Mouse (Mus musculus) brown adipose tissue, adult 24 weeks (tissue): Measurements from ENCODE around the gene Arhgef18. TPM values are rescaled to one million over a fixed set of nuclear protein-coding genes. Genes with fewer than 3 reads are reported as not detected.

Source experiments
- H3K27ac ChIP-seq: fragments of 200-500 bp; replicated peaks from 2 replicates; pipeline ENCODE4 v1.5.1; 2012; ENCODE audit warnings: low read depth, mild to moderate bottlenecking, low read length
- H3K4me1 ChIP-seq: fragments of 200-500 bp; 2 replicates; pipeline ENCODE4 v1.6.1; 2012; ENCODE audit warnings: low read length, mixed read lengths; ENCODE audit not compliant: control insufficient read depth, insufficient read depth, insufficient read length
- H3K4me3 ChIP-seq: fragments of 200-500 bp; 2 replicates; pipeline ENCODE4 v1.5.1; 2012; ENCODE audit warnings: low read depth, mild to moderate bottlenecking, low read length, moderate library complexity; ENCODE audit not compliant: insufficient read depth
- polyA plus RNA-seq: library from polyadenylated mRNA; stranded (reverse); fragments of >200 nt; gene quantifications from 2 replicates; pipeline ENCODE4 v1.2.4, GENCODE M21; 2012; ENCODE audit not compliant: missing spikeins, insufficient read depth, insufficient read length

The Arhgef18 gene
- polyA plus RNA-seq, 1 experiment = 9.0 TPM

DNA sequence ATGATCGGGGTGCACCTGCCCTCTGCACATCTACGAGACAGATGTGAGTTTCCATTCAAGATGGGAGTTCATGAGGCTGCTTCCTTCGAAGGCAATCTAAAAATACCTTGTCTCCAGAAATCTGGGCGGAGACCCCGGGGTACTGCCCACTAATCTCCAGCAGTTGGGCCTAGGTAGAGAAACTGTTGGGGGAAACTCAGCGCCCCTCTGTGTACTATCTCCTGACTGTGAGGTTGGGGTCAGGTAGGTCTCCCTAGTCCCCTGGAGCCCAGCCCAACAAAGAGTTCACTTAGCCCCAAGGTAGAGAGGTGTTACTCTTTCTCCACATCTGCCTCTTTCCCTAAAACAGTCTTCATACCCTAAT lies 101.0 kb downstream of the Arhgef18 start:
- H3K4me3 ChIP-seq = peak overlapping the region; percentile 100
- H3K4me1 ChIP-seq = peaks cover 4% of the 10 kb centered on the region; the same call in 1 of the 2 replicates
- H3K27ac ChIP-seq = peak overlapping the region; percentile 79

- no peak overlapping the region for H3K4me3 ChIP-seq
- no peak overlapping the region for H3K27ac ChIP-seq
- peaks cover 4% of the 10 kb centered on the region; the same call in 1 of the 2 replicates for H3K4me1 ChIP-seq
Measured at GRCm38 (mm10) chr8:3495578-3496427, 103.0 kb downstream of the Arhgef18 start.

GRCm38 (mm10) chr8:3496428-3496748 lies 103.6 kb downstream of the Arhgef18 start:
- H3K4me1 ChIP-seq = peaks cover 4% of the 10 kb centered on the region; the same call in 1 of the 2 replicates
- H3K4me3 ChIP-seq = no peak overlapping the region
- H3K27ac ChIP-seq = no peak overlapping the region

- H3K4me3 ChIP-seq = no peak overlapping the region
- no peak overlapping the region for H3K27ac ChIP-seq
- H3K4me1 ChIP-seq = peaks cover 4% of the 10 kb centered on the region; the same call in 1 of the 2 replicates
Measured at GRCm38 (mm10) chr8:3498583-3498982, 105.8 kb downstream of the Arhgef18 start.

- peak overlapping the region; percentile 91 for H3K4me3 ChIP-seq
- H3K4me1 ChIP-seq = no peaks in the 10 kb centered on the region; the same call in 1 of the 2 replicates
Measured at GRCm38 (mm10) chr8:3499751-3500150, 106.9 kb downstream of the Arhgef18 start.

GRCm38 (mm10) chr8:3500235-3501090 lies 107.7 kb downstream of the Arhgef18 start, which contains the start of gene Mcoln1:
TSS of gene Mcoln1 (plus strand) at chr8:3500457.
- peak within 1 kb of the TSS; percentile 91 for H3K4me3 ChIP-seq
- H3K4me1 ChIP-seq = no peaks in the 10 kb centered on the region; the same call in 1 of the 2 replicates
- peak within 1 kb of the TSS; percentile 96 for H3K27ac ChIP-seq

More at GRCm38 (mm10) chr8:3499751-3500150, 106.9 kb downstream of the Arhgef18 start:
- H3K27ac ChIP-seq = peak overlapping the region; percentile 96

GRCm38 (mm10) chr8:3502217-3502616 lies 109.4 kb downstream of the Arhgef18 start:
- Histone ChIP-seq H3K4me3 (no peak overlapping the region), H3K4me1 (no peaks in the 10 kb centered on the region; the same call in 1 of the 2 replicates), H3K27ac (no peak overlapping the region)

Other genes with a start within 250 kb of the Arhgef18 start
- gene Insr, start 113.4 kb upstream of the Arhgef18 start, polyA plus RNA-seq = 25.0 and 35.7 TPM in 2 replicates
- gene A430078G23Rik, start 39.6 kb upstream of the Arhgef18 start, polyA plus RNA-seq = not detected in 2 replicates
- gene Pex11g, start 74.7 kb downstream of the Arhgef18 start, polyA plus RNA-seq = 11.4 and 12.6 TPM in 2 replicates
- gene Tex45, start 77.9 kb downstream of the Arhgef18 start, polyA plus RNA-seq = not detected in 2 replicates
- gene Zfp358, start 100.1 kb downstream of the Arhgef18 start, polyA plus RNA-seq = 12.6 and 13.9 TPM in 2 replicates
- gene Mcoln1, start 107.5 kb downstream of the Arhgef18 start, polyA plus RNA-seq = 31.7 and 41.0 TPM in 2 replicates
- 11.3 and 12.3 TPM in 2 replicates for gene Pnpla6, start 122.4 kb downstream of the Arhgef18 start, polyA plus RNA-seq
- gene C330021F23Rik, start 175.0 kb downstream of the Arhgef18 start, polyA plus RNA-seq = 3.7 and 6.5 TPM in 2 replicates
- 11.3 and 14.4 TPM in 2 replicates for gene Camsap3, start 194.3 kb downstream of the Arhgef18 start, polyA plus RNA-seq
- 11.9 and 12.2 TPM in 2 replicates for gene Xab2, start 228.3 kb downstream of the Arhgef18 start, polyA plus RNA-seq
- 387 and 399 TPM in 2 replicates for gene Pet100, start 228.5 kb downstream of the Arhgef18 start, polyA plus RNA-seq
- gene Pcp2, start 232.5 kb downstream of the Arhgef18 start, polyA plus RNA-seq = not detected in 2 replicates
- 45.5 and 96.4 TPM in 2 replicates for gene Stxbp2, start 237.9 kb downstream of the Arhgef18 start, polyA plus RNA-seq